Comparison of ENCODE assay signal across 8 mouse cellular contexts in genomic region chr9:71215248-71216035, GRCm38 (mm10). TPM values are rescaled to one million over a fixed set of nuclear protein-coding genes. Genes with fewer than 3 reads are reported as not detected.
DNase-seq lines count a peak whose midpoint lies in the region; ATAC-seq lines count a peak whose summit lies in the region.

Gene Aldh1a2 (plus strand): TSS chr9:71215789.

- peak within 1 kb of the TSS; percentile 57 for H3K4me2 ChIP-seq in forebrain, embryonic 15.5 days (replicated peaks)

- intact Hi-C loops in left cerebral cortex, postnatal 4 days (cut with DNase I): loop anchor here (10.0 kb wide), 3 partner anchors 139 to 399 kb away; no protein-coding TSS in a partner anchor

- H3K4me1 ChIP-seq in forebrain, embryonic 15.5 days: peaks cover 14% of the 10 kb centered on the region

- no peaks in the 10 kb centered on the region for H3K9me3 ChIP-seq in forebrain, embryonic 15.5 days

- no peak within 1 kb of the TSS for H3K27ac ChIP-seq in forebrain, embryonic 15.5 days (replicated peaks)

- peak; percentile 90 for DNase-seq in adrenal gland, adult 2 months
- DNase-seq in heart, postnatal 4 days: peak; percentile 85
- peak; percentile 72 for DNase-seq in left cerebral cortex, postnatal 4 days
- DNase-seq in mesoderm, embryonic 11.5 days (ENCODE audit: low read depth, low spot score): peak; percentile 70
- peak; percentile 32 to 67 for DNase-seq in spleen, postnatal 10 days (ENCODE audit: low spot score in 2 of 2)
- no peak for DNase-seq in frontal cortex, postnatal 25 days (ENCODE audit: low spot score in 2 of 2)

- H3K36me3 ChIP-seq in forebrain, embryonic 15.5 days: no peaks in the 10 kb centered on the region

- peaks cover 69% of the 10 kb centered on the region for H3K27me3 ChIP-seq in forebrain, embryonic 15.5 days

- peak within 1 kb of the TSS; percentile 38 for H3K4me3 ChIP-seq in forebrain, embryonic 15.5 days

- H3K9ac ChIP-seq in forebrain, embryonic 15.5 days (replicated peaks): no peak within 1 kb of the TSS; the same call in 1 of the 2 replicates

- under 1% methylated on average over 97 of the region's 97 CpGs for WGBS in forebrain, embryonic 15.5 days

- ATAC-seq in CD4-positive, CD25-positive, alpha-beta regulatory T cell, adult 4 months: peak; percentile 45
- ATAC-seq in forebrain, embryonic 15.5 days (replicated peaks): peak; percentile 67

RNA-seq across cellular contexts. Expression of gene Aldh1a2, which starts in this region (rescaled TPM):
- polyA plus RNA-seq in CD4-positive, CD25-positive, alpha-beta regulatory T cell, adult 4 months (2017; shearing (Covaris generic)): not detected
- 10 to 100 TPM; 65.6 to 92.9 TPM for total RNA-seq in adrenal gland, adult 2 months (2021)
- 17.9 and 19.1 TPM in 2 replicates for polyA plus RNA-seq in adrenal gland, adult 2 months (2012; rRNA removed)
- polyA plus RNA-seq in forebrain, embryonic 15.5 days (2015; fragmentation: Nextera tagmentation; extraction: Ambion mirVana): 10.4 and 11.3 TPM in 2 replicates
- total RNA-seq in heart, postnatal 4 days (2021): 10 to 100 TPM; 56.7 to 59.8 TPM
- 10 to 100 TPM; 11.3 to 11.5 TPM for total RNA-seq in left cerebral cortex, postnatal 4 days (2021)

Comparison
In these comparisons a context has a peak if more than half of its experiments do, and no peak if none do; other contexts are left out.
1. RNA of gene Aldh1a2 (total RNA-seq): 65.6 to 92.9 TPM in adrenal gland, adult 2 months and 56.7 to 59.8 TPM in heart, postnatal 4 days; 11.3 to 11.5 TPM in left cerebral cortex, postnatal 4 days; every median in the first group is over 4 times any median in the second.
2. RNA of gene Aldh1a2 (polyA plus RNA-seq): 17.9 to 19.1 TPM in adrenal gland, adult 2 months and 10.4 to 11.3 TPM in forebrain, embryonic 15.5 days; not detected in CD4-positive, CD25-positive, alpha-beta regulatory T cell, adult 4 months; every median in the first group is over 10 times any median in the second.
3. Peak in ATAC-seq in CD4-positive, CD25-positive, alpha-beta regulatory T cell, adult 4 months; RNA of the gene not detected or under 1 TPM.
4. DNase-seq: peak in adrenal gland, adult 2 months (single experiment), heart, postnatal 4 days (single experiment), left cerebral cortex, postnatal 4 days (single experiment), mesoderm, embryonic 11.5 days (single experiment) and spleen, postnatal 10 days (2 of 2); none in frontal cortex, postnatal 25 days (0 of 2).